Mouse (Mus musculus) lung, adult 10 weeks (tissue): ENCODE data around the gene Gbp2b. TPM values are rescaled to one million over a fixed set of nuclear protein-coding genes. Genes with fewer than 3 reads are reported as not detected.

Experiments
- polyA plus RNA-seq: library from polyadenylated mRNA; stranded (reverse); fragments of 350-450 nt; fragmentation: Illumina TruSeq; extraction: RNeasy Lipid Tissue Mini Kit (QIAGEN cat#74804); gene quantifications from one replicate; pipeline ENCODE4 v1.2.3, GENCODE M21; 2014; ENCODE audit warnings: low read depth, low replicate concordance; ENCODE audit not compliant: insufficient read depth

Gbp2b gene
- polyA plus RNA-seq = 0.33 TPM

DNA sequence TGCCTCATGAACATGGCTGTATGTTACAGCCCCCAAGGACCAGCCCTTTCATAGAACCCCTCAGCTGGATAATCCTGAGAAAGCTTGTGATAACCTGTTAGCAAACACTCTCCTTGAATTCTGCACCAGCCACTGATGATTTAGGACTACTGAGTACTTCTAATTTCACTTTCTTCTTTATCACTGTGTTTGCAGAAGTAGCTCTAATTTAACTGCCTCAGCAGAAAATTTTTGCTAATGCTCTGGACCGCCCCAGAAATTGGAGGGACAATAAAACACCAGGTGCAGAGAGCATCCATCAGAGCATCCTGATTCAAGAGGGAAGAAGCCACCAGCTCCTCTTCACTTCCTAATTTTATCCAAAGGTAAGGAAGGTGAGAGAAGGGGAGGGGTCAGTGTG lies at the start of gene Gbp2b:
TSS of gene Gbp2b (plus strand) at position 301 of the 400 bp plus-strand sequence.

DNA sequence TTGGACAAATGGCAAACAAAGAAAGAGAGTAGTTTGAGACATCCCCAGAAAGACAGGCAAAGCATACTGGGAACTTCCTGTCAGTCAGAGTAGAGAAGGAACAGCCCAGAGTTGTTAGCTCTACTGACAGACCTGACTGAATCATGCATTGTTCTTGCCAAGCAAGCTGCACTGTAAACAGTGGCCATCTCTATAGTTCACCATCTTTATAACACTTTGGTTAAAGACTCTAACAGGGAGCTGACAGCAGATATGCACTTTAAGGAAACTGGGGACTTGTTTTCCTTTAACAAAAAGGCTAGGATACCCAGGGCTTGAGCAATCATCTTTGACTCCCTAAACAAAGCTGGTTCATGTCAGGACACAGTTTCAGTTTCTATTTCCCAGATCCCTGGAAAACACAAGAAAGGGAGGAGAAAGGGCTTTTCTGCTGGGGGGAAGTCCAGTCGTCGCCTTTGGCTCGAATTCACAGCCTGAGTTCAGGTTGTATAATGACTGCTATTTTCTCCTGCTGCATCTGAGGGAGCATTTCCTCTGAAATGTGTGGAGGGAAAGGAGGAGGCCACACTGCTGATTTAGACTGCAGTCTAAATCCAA lies 34.9 kb upstream of the Gbp2b start, which contains the start of gene Gbp3:
TSS of gene Gbp3 (plus strand) at position 395 of the 597 bp plus-strand sequence.

DNA sequence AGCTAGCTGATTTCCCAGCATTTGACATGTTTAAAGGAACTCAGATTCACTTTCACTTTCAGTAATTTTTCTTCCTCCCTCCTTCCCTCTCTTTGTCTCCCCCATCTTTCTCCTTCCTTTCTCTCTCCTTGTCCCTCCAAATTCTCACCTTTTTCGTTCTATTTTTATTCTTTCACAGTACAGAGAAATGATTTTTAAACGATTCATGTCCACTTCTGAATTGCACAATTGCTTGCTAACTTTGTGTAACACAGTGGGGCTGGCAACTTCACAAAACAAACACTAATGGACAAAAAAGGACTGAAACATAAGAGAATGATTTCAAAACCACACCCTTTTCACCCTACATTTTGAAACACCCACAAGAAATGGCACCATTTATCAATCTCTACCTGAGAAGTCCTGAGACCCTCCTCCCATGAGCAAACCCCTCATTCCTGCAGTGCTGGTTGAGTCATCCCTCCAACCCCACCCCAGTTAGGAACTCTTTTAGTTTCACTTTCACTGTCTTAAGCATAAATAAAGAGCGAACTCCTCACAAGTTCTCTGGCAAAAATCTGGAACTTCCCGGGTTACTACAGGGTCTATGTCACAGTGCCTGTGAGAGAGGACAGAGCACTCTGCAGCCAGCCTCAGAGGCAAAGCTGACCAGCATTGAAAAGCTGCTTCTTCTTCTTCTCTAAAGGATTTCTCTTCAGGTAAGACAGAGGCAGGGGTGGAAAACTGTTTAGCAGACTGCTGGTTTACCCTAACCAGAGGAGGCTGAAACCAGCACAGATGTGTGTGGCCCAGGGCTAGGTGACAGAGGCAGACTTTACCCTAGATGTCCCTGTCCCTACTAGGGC lies 25.7 kb downstream of the Gbp2b start, which contains the start of gene Gbp2:
TSS of gene Gbp2 (plus strand) at position 492 of the 845 bp plus-strand sequence.

Other genes starting within 250 kb of the Gbp2b start
- gene Pdlim5, start 199.2 kb upstream of the Gbp2b start, polyA plus RNA-seq = 26.0 TPM
- 4.4 TPM for gene Gbp5, start 100.9 kb upstream of the Gbp2b start, polyA plus RNA-seq
- 6.5 TPM for gene Gbp7, start 64.5 kb upstream of the Gbp2b start, polyA plus RNA-seq
- gene Gbp3, start 34.8 kb upstream of the Gbp2b start, polyA plus RNA-seq = 18.9 TPM
- gene Gbp2, start 25.8 kb downstream of the Gbp2b start, polyA plus RNA-seq = 39.4 TPM
- 6.1 TPM for gene Kyat3, start 106.2 kb downstream of the Gbp2b start, polyA plus RNA-seq
- gene Gtf2b, start 170.2 kb downstream of the Gbp2b start, polyA plus RNA-seq = 45.5 TPM